Mouse (Mus musculus) hindbrain, embryonic 14.5 days (tissue): ENCODE measurements around the gene Syt14. TPM values are rescaled to one million over a fixed set of nuclear protein-coding genes. Genes with fewer than 3 reads are reported as not detected.

Experiments used
- ATAC-seq: fragments of 200-750 bp; cut with Nextera tagmentation; 2 replicates; pipeline ENCODE4 v1.8.0; 2017; ENCODE audit warnings: moderate number of reproducible peaks, mild to moderate bottlenecking, moderate TSS enrichment, moderate library complexity; ENCODE audit not compliant: low FRiP score
- DNase-seq: peaks from one replicate; pipeline ENCODE4 v3.0.0-alpha.2; 2015; ENCODE audit warnings: low spot score
- H3K27ac ChIP-seq: fragments of 300-500 bp; sonication (generic); 2 replicates; pipeline ENCODE4 v1.5.1; 2014; ENCODE audit warnings: mild to moderate bottlenecking, moderate library complexity
- H3K27me3 ChIP-seq: fragments of 300-500 bp; sonication (generic); 2 replicates; pipeline ENCODE4 v1.6.1; 2014; ENCODE audit warnings: mild to moderate bottlenecking, low read length, mixed read lengths; ENCODE audit not compliant: control insufficient read depth, insufficient read depth
- H3K36me3 ChIP-seq: fragments of 300-500 bp; sonication (generic); replicated peaks from 2 replicates; pipeline ENCODE4 v1.6.1; 2014; ENCODE audit not compliant: control insufficient read depth, insufficient read depth
- H3K4me1 ChIP-seq: fragments of 300-500 bp; sonication (generic); replicated peaks from 2 replicates; pipeline ENCODE4 v1.6.1; 2014; ENCODE audit warnings: antibody characterized with exemption, low read length, mixed read lengths; ENCODE audit not compliant: control insufficient read depth, insufficient read depth
- H3K4me2 ChIP-seq: fragments of 300-500 bp; sonication (generic); replicated peaks from 2 replicates; pipeline ENCODE4 v1.6.1; 2014; ENCODE audit warnings: mild to moderate bottlenecking, moderate library complexity
- H3K4me3 ChIP-seq: fragments of 300-500 bp; sonication (generic); replicated peaks from 2 replicates; pipeline ENCODE4 v1.5.1; 2014; ENCODE audit warnings: mild to moderate bottlenecking, low read length
- H3K9ac ChIP-seq: fragments of 300-500 bp; sonication (generic); 2 replicates; pipeline ENCODE4 v1.6.1; 2014
- H3K9me3 ChIP-seq: fragments of 300-500 bp; sonication (generic); 2 replicates; pipeline ENCODE4 v1.6.1; 2016; ENCODE audit warnings: low read length; ENCODE audit not compliant: control insufficient read depth
- WGBS: fragments of 180-500 bp; shearing (Covaris S2); extraction: QIAGEN DNeasy Blood & Tissue Kit; methylation state at CpG from one replicate; pipeline ENCODE4 v1.1.7; 2014; 5-methylcytosine and 5-hydroxymethylcytosine counted together
- polyA plus RNA-seq: library from polyadenylated mRNA; unstranded; fragments of >200 nt; fragmentation: Nextera tagmentation; extraction: Ambion mirVana; gene quantifications from 2 replicates; pipeline ENCODE4 v1.2.1, GENCODE M21; 2014

The Syt14 gene
- polyA plus RNA-seq = 9.1 and 10.5 TPM in 2 replicates

DNA sequence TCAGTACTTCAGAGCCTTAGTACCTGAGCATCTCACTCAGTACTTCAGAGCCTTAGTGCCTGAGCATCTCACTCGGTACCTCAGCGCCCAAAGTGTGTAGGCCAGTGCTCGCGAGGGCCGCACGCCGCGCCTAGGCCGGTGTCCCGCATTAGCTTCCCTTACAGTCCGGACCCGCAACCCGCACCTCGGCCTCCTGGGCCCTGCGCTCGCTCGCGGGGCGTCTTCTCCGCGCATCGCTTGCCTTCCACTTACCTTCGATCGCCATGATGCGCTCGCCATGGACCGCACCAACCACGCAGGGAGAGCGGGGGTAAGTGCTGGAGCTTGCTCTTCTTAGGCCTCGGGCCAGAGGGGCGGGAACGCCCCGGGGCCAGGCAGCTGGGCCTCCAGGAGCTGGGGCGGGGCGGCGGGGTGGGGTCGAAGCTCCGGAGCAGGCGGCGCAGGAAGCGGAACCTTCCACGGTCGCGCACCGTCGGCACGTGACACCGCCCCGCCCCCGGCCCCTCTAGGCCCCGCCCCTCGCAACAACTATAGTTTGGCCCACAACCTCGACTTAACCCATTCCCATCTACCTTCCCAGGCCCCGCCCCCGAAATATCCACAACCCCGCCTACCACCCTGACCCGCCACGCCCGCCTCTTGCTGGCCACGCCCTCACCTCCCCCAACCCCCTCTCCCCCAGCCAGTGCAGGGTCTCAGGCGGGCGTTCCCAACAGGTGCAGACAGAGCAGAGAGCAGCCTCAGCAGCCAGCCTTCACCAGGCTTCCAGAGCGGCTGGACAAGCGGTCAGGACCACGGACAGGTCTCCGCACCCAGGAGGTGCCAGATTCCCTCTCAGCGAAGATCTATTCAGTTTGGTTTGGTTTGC is at the start of gene Syt14:
TSS of gene Syt14 (minus strand) at position 405 of the 868 bp plus-strand sequence.
- ATAC-seq = peak; percentile 94
- peak; percentile 78 for DNase-seq
- Histone ChIP-seq H3K36me3 (no peaks in the 10 kb centered on the region), H3K4me2 (peak within 1 kb of the TSS; percentile 93), H3K9ac (peak within 1 kb of the TSS; percentile 67), H3K27me3 (no peaks in the 10 kb centered on the region), H3K4me3 (peak within 1 kb of the TSS; percentile 80), H3K27ac (peak within 1 kb of the TSS; percentile 66), H3K4me1 (peaks cover 8% of the 10 kb centered on the region), H3K9me3 (no peaks in the 10 kb centered on the region)
- WGBS = under 1% methylated on average over 63 of the region's 67 CpGs

DNA sequence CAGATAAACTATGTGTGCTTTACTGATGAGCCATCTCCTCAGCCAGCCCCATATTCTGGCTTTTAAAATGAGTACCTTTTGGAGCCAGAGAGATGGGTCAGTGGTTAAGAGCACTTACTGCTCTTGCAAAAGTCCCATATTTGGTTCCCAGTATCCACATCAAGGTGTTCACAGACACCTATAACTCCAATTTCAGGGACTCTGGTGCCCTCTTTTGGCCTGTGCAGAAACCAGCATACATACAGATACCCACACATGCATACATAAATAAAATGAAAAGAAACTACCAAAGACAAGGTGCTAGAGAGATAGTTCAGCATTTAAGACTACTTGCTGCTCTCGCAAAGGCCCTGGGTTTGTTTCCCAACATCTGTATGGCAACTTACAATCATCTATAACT is 48.4 kb upstream of the Syt14 start:
- Histone ChIP-seq H3K36me3 (no peaks in the 10 kb centered on the region), H3K27ac (peak overlapping the region; percentile 16; the same call in 1 of the 2 replicates), H3K9ac (no peak overlapping the region), H3K9me3 (no peaks in the 10 kb centered on the region), H3K4me1 (peaks cover 22% of the 10 kb centered on the region), H3K4me3 (no peak overlapping the region), H3K4me2 (no peak overlapping the region), H3K27me3 (no peaks in the 10 kb centered on the region)
- no peak for DNase-seq
- WGBS = 94% methylated on average over 1 of the region's 1 CpGs
- no peak for ATAC-seq

DNA sequence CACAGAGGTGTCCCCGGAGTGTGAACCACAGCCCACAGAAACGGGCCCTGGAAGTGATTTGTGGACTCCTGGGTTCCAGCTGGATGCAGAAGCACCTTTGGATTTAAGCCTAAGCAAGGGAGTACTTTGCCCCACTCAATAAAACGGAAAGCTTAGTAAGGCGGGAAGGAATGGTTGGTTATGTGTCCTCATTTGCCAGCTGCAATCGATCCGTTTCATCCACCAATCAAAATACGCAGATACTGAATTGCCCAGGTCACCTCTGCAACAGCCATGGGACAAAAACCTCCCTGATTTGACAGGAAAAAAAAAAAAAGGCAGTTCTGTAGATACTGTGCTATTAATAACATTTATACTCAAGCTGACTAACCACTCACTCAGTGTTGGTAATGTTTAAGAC is 47.5 kb upstream of the Syt14 start:
- ATAC-seq (no peak), DNase-seq (no peak)
- Histone ChIP-seq H3K9me3 (no peaks in the 10 kb centered on the region), H3K4me2 (0 out of 2 replicates have a peak overlapping the region, but pooled peaks have one; percentile 9), H3K27me3 (no peaks in the 10 kb centered on the region), H3K4me3 (no peak overlapping the region), H3K9ac (no peak overlapping the region), H3K27ac (peak overlapping the region; percentile 80), H3K4me1 (peaks cover 22% of the 10 kb centered on the region), H3K36me3 (no peaks in the 10 kb centered on the region)
- 79% methylated on average over 7 of the region's 7 CpGs for WGBS

DNA sequence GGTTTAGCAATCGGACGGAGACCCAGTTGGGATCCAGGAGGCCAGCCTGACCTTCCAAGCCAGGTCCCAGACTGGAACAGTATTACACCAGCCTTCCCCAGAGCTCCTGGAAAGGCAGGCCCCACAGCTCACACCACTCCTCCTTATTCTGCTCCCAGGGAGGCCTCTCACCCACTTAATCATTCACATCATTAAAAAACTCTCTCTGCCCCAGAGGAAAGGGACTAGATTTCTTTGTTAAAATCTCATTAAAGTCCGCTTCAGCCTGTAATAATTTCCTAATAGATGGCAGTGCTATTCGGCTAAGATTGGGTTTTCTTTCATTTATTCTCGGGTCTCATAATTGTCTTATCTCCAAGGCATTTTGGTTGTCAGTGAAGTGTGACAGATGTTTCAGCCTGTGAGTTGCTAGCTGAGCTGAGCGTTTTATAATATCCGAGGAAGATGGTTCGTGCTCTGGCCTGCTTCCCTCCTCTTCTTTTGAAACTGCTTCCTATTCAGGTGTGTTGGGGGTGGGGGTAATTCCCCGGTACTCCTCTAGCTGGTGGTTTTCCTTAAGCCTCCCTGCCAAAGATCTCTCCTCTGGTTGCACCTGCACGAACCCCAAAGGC is 46.8 kb upstream of the Syt14 start:
- H3K36me3 ChIP-seq = no peaks in the 10 kb centered on the region
- H3K4me1 ChIP-seq = peaks cover 21% of the 10 kb centered on the region
- ATAC-seq (peak; percentile 58; the same call in 1 of the 2 replicates), DNase-seq (peak; percentile 50)
- H3K9ac ChIP-seq = no peak overlapping the region
- WGBS = 33% methylated on average over 10 of the region's 10 CpGs
- H3K4me3 ChIP-seq = no peak overlapping the region
- no peaks in the 10 kb centered on the region for H3K27me3 ChIP-seq
- H3K4me2 ChIP-seq = 0 out of 2 replicates have a peak overlapping the region, but pooled peaks have one; percentile 9
- no peaks in the 10 kb centered on the region for H3K9me3 ChIP-seq
- peak overlapping the region; percentile 80 for H3K27ac ChIP-seq

DNA sequence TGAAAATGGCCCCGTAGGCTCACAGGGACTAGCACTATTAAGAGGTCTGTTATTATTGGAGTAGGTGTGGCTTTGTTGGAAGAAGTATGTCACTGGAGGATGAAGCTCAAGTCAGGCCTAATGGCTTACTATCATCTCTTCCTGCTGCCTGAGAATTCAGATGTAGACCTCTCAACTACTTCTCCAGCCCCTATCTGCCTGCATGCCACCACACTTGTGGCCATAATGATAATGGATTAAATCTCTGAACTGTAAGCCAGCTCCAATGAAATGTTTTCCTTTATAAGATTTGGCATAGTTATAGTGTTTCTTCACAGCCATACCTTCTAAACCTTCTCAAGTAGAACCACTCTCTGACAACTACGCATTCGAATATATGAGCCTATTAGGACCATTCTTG is 27.0 kb upstream of the Syt14 start:
- no peak overlapping the region for H3K4me2 ChIP-seq
- H3K36me3 ChIP-seq = no peaks in the 10 kb centered on the region
- DNase-seq (no peak), ATAC-seq (no peak)
- WGBS = 92% methylated on average over 3 of the region's 3 CpGs
- H3K9ac ChIP-seq = no peak overlapping the region
- no peaks in the 10 kb centered on the region for H3K9me3 ChIP-seq
- no peaks in the 10 kb centered on the region for H3K27me3 ChIP-seq
- H3K27ac ChIP-seq = no peak overlapping the region
- no peaks in the 10 kb centered on the region for H3K4me1 ChIP-seq
- no peak overlapping the region for H3K4me3 ChIP-seq

DNA sequence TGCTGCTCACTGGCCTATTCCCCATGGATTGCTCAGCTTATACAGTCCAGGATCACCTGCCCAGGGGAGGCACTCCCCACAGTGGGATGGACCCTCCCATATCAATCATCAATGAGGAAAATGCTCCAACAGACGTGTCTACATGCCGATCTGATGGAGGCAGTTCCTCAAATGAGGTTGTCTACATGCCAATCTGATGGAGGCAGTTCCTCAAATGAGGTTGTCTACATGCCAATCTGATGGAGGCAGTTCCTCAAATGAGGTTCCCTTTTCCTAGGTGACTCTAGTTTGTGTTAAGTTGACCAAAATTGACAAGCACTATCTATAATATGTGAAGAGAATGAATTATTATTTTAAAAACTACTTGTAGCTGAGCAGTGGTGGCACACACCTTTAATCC is 24.6 kb upstream of the Syt14 start:
- Histone ChIP-seq H3K9ac (no peak overlapping the region), H3K27ac (no peak overlapping the region), H3K4me1 (no peaks in the 10 kb centered on the region), H3K36me3 (no peaks in the 10 kb centered on the region), H3K27me3 (no peaks in the 10 kb centered on the region), H3K4me3 (no peak overlapping the region), H3K4me2 (no peak overlapping the region), H3K9me3 (no peaks in the 10 kb centered on the region)
- ATAC-seq (no peak), DNase-seq (no peak)
- 83% methylated on average over 2 of the region's 2 CpGs for WGBS

DNA sequence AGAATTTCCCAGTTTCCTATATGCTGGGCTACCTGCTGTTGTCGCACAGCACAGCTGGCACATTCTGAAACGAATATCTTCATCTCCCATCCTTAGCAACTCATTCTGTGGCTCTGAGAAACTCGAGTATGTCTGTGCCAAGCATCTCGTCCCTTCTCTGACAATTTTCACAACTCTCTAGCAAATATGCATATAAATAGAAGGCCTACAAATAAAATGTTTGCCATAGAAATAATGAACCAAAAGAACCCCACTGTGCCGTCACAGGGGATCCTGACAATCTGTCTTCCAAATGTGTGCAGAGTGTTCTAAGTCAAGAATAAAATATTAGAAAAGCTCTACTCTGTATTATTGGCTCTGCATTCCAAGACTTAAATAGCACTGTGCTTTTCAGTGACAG is 24.0 kb upstream of the Syt14 start:
- Histone ChIP-seq H3K27me3 (no peaks in the 10 kb centered on the region), H3K27ac (no peak overlapping the region), H3K9ac (no peak overlapping the region), H3K4me3 (no peak overlapping the region), H3K4me1 (no peaks in the 10 kb centered on the region), H3K4me2 (no peak overlapping the region), H3K9me3 (no peaks in the 10 kb centered on the region), H3K36me3 (no peaks in the 10 kb centered on the region)
- ATAC-seq = no peak
- WGBS = 64% methylated on average over 5 of the region's 5 CpGs
- no peak for DNase-seq

DNA sequence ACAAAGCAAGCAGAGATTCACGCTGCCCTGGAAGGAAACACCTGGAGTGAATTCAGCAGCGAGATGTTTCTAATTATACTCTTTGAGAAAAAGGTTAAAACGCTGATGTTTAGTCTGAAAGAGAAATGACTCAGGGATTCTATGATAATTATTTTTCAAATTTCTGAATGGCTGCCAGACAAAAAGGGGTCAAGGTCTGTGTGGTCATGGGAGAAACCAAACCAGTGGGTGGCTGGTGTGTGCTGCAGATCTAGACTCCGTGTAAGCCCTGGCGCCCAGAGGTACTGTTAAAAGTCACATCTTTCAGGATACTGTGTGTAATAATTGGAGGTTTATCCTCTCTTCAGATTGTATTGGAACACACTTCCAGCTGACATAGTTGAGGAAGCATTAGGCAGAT is 18.8 kb upstream of the Syt14 start:
- no peaks in the 10 kb centered on the region for H3K27me3 ChIP-seq
- H3K36me3 ChIP-seq = no peaks in the 10 kb centered on the region
- H3K4me2 ChIP-seq = no peak overlapping the region
- ATAC-seq (no peak), DNase-seq (no peak)
- no peak overlapping the region for H3K9ac ChIP-seq
- H3K27ac ChIP-seq = no peak overlapping the region
- 70% methylated on average over 5 of the region's 5 CpGs for WGBS
- no peak overlapping the region for H3K4me3 ChIP-seq
- H3K9me3 ChIP-seq = no peaks in the 10 kb centered on the region
- no peaks in the 10 kb centered on the region for H3K4me1 ChIP-seq

DNA sequence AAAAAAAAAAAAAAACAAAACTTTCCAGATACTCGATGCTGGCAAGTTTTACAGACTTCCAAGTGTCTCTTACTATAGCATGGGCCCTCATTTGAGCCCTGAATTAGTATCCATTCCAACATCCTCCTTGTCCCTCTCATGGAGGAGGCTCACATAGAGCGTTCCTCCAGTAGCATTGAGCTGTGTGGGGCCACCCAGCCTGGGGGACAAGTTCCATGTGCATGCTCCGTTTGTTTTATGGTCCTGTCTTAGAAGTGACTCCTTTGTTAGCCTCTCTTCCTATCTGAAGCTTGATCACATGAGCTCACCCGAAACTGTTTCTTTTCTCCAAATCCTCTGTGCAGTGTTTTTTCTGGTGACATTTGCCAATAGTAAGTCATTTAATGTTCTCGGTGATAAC is 17.5 kb upstream of the Syt14 start:
- 72% methylated on average over 5 of the region's 5 CpGs for WGBS

More for the DNA sequence above, 17.5 kb upstream of the Syt14 start:
- ATAC-seq = no peak
- Histone ChIP-seq H3K9me3 (no peaks in the 10 kb centered on the region), H3K36me3 (no peaks in the 10 kb centered on the region), H3K9ac (no peak overlapping the region), H3K27ac (no peak overlapping the region), H3K4me2 (no peak overlapping the region), H3K27me3 (no peaks in the 10 kb centered on the region), H3K4me3 (no peak overlapping the region), H3K4me1 (no peaks in the 10 kb centered on the region)
- DNase-seq = no peak
